Mouse (Mus musculus) liver, embryonic 14.5 days (tissue): ENCODE data around the gene Rps6ka2. TPM values are rescaled to one million over a fixed set of nuclear protein-coding genes. Genes with fewer than 3 reads are reported as not detected.

Experiments used
- ATAC-seq: fragments of 200-750 bp; cut with Nextera tagmentation; 2 replicates; pipeline ENCODE4 v1.8.0; 2017; ENCODE audit warnings: moderate number of reproducible peaks, mild to moderate bottlenecking, moderate library complexity; ENCODE audit not compliant: insufficient read depth
- DNase-seq, 3 experiments: peaks; one replicate each; pipeline ENCODE4 v3.0.0-alpha.2; 2012 to 2013; ENCODE audit warnings: low read depth in 3 of 3, low spot score in 3 of 3
- H3K27ac ChIP-seq: fragments of 300-500 bp; sonication (generic); 2 replicates; pipeline ENCODE4 v1.5.1; 2014; ENCODE audit warnings: moderate library complexity, mild to moderate bottlenecking, control low read depth, inconsistent platforms
- H3K27me3 ChIP-seq: fragments of 300-500 bp; sonication (generic); 2 replicates; pipeline ENCODE4 v1.6.1; 2014; ENCODE audit warnings: mild to moderate bottlenecking, low read length, moderate library complexity; ENCODE audit not compliant: control insufficient read depth, insufficient read depth
- H3K36me3 ChIP-seq: fragments of 300-500 bp; sonication (generic); replicated peaks from 2 replicates; pipeline ENCODE4 v1.6.1; 2014; ENCODE audit warnings: low read depth; ENCODE audit not compliant: control insufficient read depth, insufficient read depth
- H3K4me1 ChIP-seq, 2 experiments: fragments of 200-500 bp in 1 of 2; fragments of 300-500 bp in 1 of 2; sonication (generic) in 1 of 2; replicated peaks; 2 replicates each; pipeline ENCODE4 v1.6.1; 2012 to 2014; ENCODE audit warnings: antibody characterized with exemption in 1 of 2, inconsistent platforms in 1 of 2, low read length in 1 of 2; ENCODE audit not compliant: control insufficient read depth in 2 of 2, insufficient read depth in 2 of 2
- H3K4me2 ChIP-seq: fragments of 300-500 bp; sonication (generic); 2 replicates; pipeline ENCODE4 v1.6.1; 2014; ENCODE audit warnings: low read depth, mild to moderate bottlenecking, control low read depth, moderate library complexity
- H3K4me3 ChIP-seq, 2 experiments: fragments of 200-500 bp in 1 of 2; fragments of 300-500 bp in 1 of 2; sonication (generic) in 1 of 2; 2 replicates each; pipeline ENCODE4 v1.5.1; 2012 to 2014; ENCODE audit warnings: low read depth in 2 of 2, low read length in 2 of 2, mild to moderate bottlenecking in 2 of 2, control low read depth in 1 of 2, inconsistent platforms in 1 of 2, moderate library complexity in 1 of 2; ENCODE audit not compliant: insufficient read depth in 1 of 2
- H3K9ac ChIP-seq: fragments of 300-500 bp; sonication (generic); replicated peaks from 2 replicates; pipeline ENCODE4 v1.6.1; 2014; ENCODE audit warnings: mild to moderate bottlenecking, control low read depth, moderate library complexity
- H3K9me3 ChIP-seq: fragments of 300-500 bp; sonication (generic); 2 replicates; pipeline ENCODE4 v1.6.1; 2016; ENCODE audit warnings: low read length, mixed read lengths; ENCODE audit not compliant: control insufficient read depth
- CTCF ChIP-seq: IDR thresholded peaks from 2 replicates; pipeline ENCODE4 v1.5.1; 2016; ENCODE audit warnings: antibody characterized with exemption, low read depth, control low read depth
- EP300 ChIP-seq: IDR thresholded peaks from 2 replicates; pipeline ENCODE4 v1.6.1; 2016; ENCODE audit warnings: antibody characterized with exemption, low read depth
- WGBS: fragments of 180-500 bp; shearing (Covaris S2); extraction: QIAGEN DNeasy Blood & Tissue Kit; methylation state at CpG from one replicate; pipeline ENCODE4 v1.1.7; 2014; ENCODE audit not compliant: insufficient replicate concordance; 5-methylcytosine and 5-hydroxymethylcytosine counted together
- polyA plus RNA-seq, 2 experiments: library from polyadenylated mRNA; depleted of rRNA in 1 of 2; stranded (reverse) in 1 of 2; unstranded in 1 of 2; fragments of >200 nt; fragmentation: Nextera tagmentation in 1 of 2; extraction: Ambion mirVana in 1 of 2; gene quantifications; 2 replicates each; pipeline versions ENCODE4 v1.2.1 to v1.2.3; 2012 to 2014

Gene Rps6ka2
- polyA plus RNA-seq, 2 experiments = 0.89 to 1.0 TPM

DNA sequence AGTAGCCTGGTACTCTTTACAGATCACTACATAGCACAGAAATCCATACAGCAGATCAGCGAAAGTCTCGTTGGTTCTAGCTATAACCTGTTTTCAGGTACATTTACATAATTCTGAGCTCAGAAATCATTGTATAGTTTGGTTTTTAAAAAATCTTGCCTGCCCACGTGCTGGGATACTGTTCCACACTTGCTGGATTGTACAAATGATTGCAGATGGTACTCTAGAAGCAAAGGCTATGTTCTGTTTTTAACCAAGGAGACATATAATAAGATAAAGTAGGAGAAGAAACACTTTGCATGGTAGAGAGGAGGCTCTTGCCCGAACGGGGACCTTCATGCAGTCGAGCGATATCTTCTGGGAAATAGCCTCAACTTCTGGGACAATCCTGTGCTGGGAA lies 17.3 kb upstream of the Rps6ka2 start:
- no peak overlapping the region for H3K4me3 ChIP-seq
- TF ChIP-seq CTCF = no peak
- no peak for TF ChIP-seq EP300
- H3K36me3 ChIP-seq = no peaks in the 10 kb centered on the region
- H3K9me3 ChIP-seq = no peaks in the 10 kb centered on the region
- H3K4me2 ChIP-seq = no peak overlapping the region
- 69% methylated on average over 7 of the region's 7 CpGs for WGBS
- H3K27ac ChIP-seq = no peak overlapping the region
- H3K4me1 ChIP-seq = 0 out of 4 replicates have a peak, but pooled peaks cover 0 to 1% of the 10 kb centered on the region in 2 experiments
- no peak overlapping the region for H3K9ac ChIP-seq
- DNase-seq = no peak
- ATAC-seq = no peak
- no peaks in the 10 kb centered on the region for H3K27me3 ChIP-seq

DNA sequence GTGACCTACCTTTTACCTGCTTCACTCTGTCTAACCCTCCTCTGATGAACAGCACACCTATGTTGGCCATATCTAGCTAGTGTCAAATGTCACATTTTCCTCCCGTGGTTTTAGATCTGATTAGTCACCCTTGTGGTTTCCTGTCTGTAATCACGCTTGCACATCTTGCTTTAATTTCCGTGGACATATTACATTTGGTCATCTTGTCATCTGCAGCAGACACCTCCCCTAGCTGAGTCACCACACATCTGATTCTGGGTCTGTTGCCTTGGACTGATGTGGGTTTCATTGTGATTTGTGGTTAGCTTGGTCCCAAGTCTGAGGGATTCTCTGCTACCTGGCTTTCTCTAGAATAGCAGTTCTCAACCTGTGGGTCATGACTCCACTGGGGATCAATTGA lies 6.0 kb upstream of the Rps6ka2 start:
- ATAC-seq (no peak), DNase-seq (peak in 1 of 3 experiments; percentile 14)
- no peaks in the 10 kb centered on the region for H3K36me3 ChIP-seq
- H3K9me3 ChIP-seq = no peaks in the 10 kb centered on the region
- H3K4me3 ChIP-seq = no peak overlapping the region
- no peak overlapping the region for H3K27ac ChIP-seq
- peaks cover 0 to 3% of the 10 kb centered on the region in 2 experiments; a peak in 2 of 4 replicates for H3K4me1 ChIP-seq
- no peak overlapping the region for H3K9ac ChIP-seq
- no peak overlapping the region for H3K4me2 ChIP-seq
- 7% methylated on average over 3 of the region's 3 CpGs for whole genome bisulfite sequencing
- TF ChIP-seq CTCF (no peak), EP300 (no peak)
- H3K27me3 ChIP-seq = no peaks in the 10 kb centered on the region

DNA sequence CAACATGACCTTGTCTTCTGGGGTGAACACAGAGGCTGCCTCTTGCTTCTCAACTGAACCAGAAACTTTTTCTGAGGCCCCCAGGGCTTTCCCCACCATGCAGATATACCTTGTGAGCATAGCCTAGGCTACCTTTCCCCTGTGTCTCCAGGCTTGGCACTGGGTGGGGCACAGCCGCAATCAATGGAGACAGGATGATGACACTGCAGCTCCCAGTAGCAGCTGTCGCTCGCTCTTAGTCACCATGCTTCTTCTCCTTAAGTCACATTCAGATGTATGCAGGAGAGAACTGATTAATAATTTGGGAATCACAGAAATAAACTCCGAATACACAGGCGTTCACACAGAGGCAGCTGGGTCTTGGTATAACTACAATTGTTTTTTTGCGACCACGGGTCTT lies 4.4 kb upstream of the Rps6ka2 start:
- Histone ChIP-seq H3K4me2 (no peak overlapping the region), H3K27me3 (peaks cover 3% of the 10 kb centered on the region), H3K27ac (no peak overlapping the region), H3K4me1 (peaks cover 0 to 8% of the 10 kb centered on the region in 2 experiments; a peak in 3 of 4 replicates), H3K4me3 (no peak overlapping the region), H3K9me3 (no peaks in the 10 kb centered on the region), H3K36me3 (no peaks in the 10 kb centered on the region), H3K9ac (no peak overlapping the region)
- DNase-seq (no peak), ATAC-seq (no peak)
- WGBS = 72% methylated on average over 7 of the region's 7 CpGs
- TF ChIP-seq CTCF (no peak), EP300 (no peak)

DNA sequence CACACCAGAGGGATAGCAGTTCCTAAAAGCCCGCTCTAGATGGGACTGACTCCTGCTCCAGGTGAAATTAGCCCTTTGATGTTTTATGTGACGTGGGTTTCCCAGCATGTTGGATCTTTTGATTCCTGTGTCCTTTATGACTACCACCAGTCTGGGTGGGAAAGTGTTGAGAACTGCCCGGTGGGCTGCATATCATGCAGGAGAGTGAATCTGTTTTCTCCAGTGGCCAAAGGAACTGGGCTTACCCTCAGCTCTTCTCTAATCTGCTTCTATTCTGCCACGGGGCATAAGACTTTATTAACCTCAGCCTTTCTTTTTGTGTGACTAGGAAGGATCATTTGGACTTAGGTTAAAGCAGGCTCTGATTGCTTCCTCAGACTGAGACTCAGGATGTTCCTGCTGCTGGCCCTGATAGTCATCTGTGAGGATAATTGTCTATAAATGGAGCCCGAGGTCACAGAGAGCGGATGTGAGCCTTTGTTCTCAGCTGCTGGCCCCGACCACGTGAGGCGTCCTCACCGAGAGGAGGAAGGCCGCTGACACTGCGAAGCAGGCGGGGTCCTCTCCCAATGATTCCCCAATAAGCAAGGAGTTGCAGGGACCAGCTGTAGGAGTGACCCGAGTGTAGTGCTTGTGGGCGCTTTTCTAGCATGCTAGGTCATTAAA lies 821 bp upstream of the Rps6ka2 start:
- Histone ChIP-seq H3K4me1 (peaks cover 9 to 15% of the 10 kb centered on the region in 2 experiments), H3K27me3 (peaks cover 10% of the 10 kb centered on the region), H3K9me3 (no peaks in the 10 kb centered on the region), H3K4me2 (peak overlapping the region; percentile 67), H3K9ac (no peak overlapping the region), H3K36me3 (no peaks in the 10 kb centered on the region), H3K4me3 (peak overlapping the region; percentile 25 to 39), H3K27ac (no peak overlapping the region)
- ATAC-seq (peak; percentile 18; the same call in 1 of the 2 replicates), DNase-seq (peak; percentile 6 to 12 (median 9))
- TF ChIP-seq EP300 = no peak
- no peak for TF ChIP-seq CTCF
- WGBS = 12% methylated on average over 15 of the region's 15 CpGs

DNA sequence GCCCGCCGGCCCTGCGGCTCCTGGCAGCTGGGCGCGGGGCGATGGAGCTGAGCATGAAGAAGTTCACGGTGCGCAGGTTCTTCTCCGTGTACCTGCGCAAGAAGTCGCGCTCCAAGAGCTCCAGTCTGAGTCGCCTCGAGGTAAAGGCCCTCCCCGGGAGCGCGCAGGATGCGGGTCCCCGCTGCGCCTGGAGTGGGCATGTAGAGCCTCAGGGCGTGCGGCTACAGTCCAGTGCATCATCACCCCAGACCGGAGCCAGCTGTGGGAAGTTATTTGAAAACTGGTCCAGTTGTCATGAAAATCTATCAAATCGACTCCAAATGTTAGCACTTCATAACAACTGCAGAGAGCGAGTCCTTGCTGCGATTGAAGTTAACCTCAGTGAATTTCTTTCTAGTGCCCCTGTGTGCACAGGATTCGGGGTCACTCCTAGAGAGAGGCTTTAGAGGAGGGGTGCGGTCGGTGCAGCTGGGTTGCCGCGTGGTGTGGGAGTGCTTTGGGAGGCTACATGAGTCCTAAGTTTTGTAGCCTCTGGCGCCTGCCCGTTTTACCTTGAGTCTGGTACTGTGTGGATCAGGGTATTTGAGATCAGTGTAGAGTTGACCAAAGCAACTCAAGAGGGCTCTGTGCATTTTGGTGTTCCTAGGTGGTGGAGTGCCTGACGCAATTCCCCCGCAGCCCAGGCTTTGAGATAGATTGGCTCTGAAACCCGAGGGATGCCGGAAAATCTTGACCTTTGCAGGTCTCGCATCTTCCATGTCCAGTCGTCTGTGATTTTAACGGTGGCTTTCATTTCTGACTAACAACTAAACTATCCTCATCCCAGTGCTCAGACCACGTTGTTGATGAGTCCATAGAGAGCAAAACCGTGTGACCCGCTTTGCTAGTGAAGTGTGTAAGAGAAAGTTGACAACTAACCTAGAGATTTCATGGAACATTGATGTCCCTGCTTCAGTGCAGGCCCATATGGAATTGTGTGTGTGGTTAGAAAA lies 685 bp downstream of the Rps6ka2 start:
- ATAC-seq = no peak

More for the DNA sequence above, 685 bp downstream of the Rps6ka2 start:
- Histone ChIP-seq H3K36me3 (no peaks in the 10 kb centered on the region), H3K9me3 (no peaks in the 10 kb centered on the region), H3K4me2 (peak overlapping the region; percentile 67), H3K9ac (no peak overlapping the region), H3K27me3 (peaks cover 10% of the 10 kb centered on the region), H3K4me3 (peak overlapping the region; percentile 46 to 52), H3K27ac (no peak overlapping the region), H3K4me1 (peaks cover 9 to 15% of the 10 kb centered on the region in 2 experiments)
- no peak for DNase-seq
- WGBS = 6% methylated on average over 43 of the region's 43 CpGs
- no peak for TF ChIP-seq EP300
- no peak for TF ChIP-seq CTCF
